Mouse (Mus musculus) fat pad, adult 2 months (tissue): ENCODE results near the gene Stk25.
"Not testable (repeated sequence)": the region's sequence is repeated elsewhere in the genome, so short reads cannot be mapped to it uniquely, and the experiment has no call there.

ENCODE experiments used
- DNase-seq: peaks from one replicate; pipeline ENCODE4 v3.0.0-alpha.2; 2011; ENCODE audit warnings: low read depth, low spot score; ENCODE audit errors: extremely low read depth

Stk25 gene

DNA sequence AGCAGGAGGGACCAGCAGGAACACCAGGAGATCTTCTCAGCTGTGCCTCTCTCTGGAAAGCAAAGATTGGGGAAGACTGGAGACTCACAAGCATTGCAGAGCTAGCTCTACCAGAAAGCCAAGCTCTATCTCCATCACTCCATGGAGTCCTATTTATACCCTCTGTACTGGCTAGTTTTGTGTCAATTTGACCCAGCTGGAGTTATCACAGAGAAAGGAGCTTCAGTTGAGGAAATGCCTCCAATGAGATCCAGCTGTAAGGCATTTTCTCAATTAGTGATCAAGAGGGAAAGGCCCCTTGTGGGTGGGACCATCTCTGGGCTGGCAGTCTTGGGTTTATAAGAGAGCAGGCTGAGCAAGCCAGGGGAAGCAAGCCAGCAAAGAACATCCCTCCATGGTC, at the start of gene Stk25:
Gene Stk25, minus strand, starts transcription at position 101 of the 400 bp plus-strand sequence.
- not testable (repeated sequence) for DNase-seq

DNA sequence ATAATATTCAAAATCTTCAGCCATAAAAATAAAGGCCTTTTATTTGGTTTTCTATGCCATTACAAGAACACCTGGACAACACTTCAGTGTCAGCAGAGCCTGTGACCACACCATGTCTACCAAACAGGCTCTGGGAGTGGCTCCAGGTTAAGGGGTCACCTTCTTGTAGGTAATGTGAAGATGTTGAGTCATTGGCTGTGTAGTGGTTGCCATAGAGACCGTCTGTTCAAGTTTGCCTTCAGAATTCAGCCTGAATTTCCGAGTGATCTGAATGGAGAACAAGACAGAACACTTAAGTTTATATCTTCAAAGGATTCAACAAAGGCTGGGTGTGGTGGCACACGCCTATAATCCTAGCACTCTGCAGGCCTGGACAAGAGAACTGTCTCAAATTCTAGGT, 46.9 kb upstream of the Stk25 start:
- no peak for DNase-seq

- no peak for DNase-seq
Observed at GRCm38 (mm10) chr1:93704341-93704740, 45.9 kb upstream of the Stk25 start.

GRCm38 (mm10) chr1:93703472-93704048, 45.1 kb upstream of the Stk25 start:
- DNase-seq = no peak

DNA sequence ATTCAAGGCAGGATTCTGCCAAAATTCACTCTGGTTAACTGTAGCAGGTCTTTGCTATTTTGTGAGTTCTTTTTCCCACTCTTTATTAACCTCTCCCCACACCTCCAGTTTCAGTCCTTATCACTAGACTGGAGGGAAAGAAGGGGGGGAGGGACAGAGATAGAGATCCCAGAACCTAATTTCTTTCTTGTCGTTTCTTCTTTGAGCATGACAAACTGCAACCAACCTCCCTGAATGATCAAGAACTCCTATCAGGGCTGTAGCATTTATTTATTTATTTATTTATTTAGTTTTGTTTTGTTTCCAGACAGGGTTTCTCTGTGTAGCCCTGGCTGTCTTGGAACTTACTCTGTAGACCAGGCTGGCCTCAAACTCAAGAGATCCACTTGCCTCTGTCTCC, 43.6 kb upstream of the Stk25 start:
- DNase-seq = no peak

DNA sequence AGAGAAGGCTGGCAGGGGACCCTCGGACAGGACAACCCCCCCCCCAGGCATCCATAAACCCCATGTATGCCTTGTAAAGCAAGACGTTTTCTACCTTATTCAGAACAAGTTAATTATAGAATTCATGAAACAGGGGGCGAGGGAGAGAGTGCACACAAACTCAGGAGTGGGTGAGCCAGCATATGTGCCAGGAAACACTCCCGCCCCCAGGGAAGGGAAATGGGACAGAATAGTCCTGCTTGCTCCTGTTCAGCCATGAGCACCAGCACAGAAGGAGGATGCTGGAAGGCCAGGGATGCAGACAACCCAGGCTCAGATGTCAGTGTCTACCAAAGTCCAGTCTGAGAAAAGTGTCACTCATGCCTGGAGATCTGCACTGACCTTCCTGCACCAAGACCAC, 40.7 kb upstream of the Stk25 start:
- DNase-seq = no peak

GRCm38 (mm10) chr1:93697317-93697716, 38.9 kb upstream of the Stk25 start:
- DNase-seq = no peak

DNA sequence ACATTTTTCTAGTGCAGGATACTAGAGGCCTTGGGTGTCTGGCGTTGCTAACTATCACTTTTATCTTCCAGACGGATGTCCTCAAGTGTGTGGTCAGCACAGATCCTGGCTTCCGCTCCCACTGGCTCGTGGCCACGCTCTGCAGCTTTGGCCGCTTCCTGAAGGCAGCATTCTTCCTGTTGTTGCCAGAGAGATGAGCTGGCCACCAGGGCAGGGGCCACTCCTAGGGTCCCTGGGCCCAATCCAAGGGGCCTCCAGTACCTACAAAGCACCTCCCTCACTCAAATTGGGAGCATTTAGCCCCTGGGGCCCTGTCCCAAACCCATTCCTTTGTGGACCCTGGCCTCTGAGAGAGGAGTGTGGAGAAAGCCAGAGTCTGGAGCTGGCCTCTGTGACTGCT, 36.5 kb upstream of the Stk25 start:
- DNase-seq = no peak

- no peak for DNase-seq
Observed at GRCm38 (mm10) chr1:93693943-93694342, 35.5 kb upstream of the Stk25 start.

GRCm38 (mm10) chr1:93693502-93693901, 35.0 kb upstream of the Stk25 start:
- no peak for DNase-seq

- no peak for DNase-seq
Observed at GRCm38 (mm10) chr1:93692773-93693172, 34.3 kb upstream of the Stk25 start.

- no peak for DNase-seq
Observed at GRCm38 (mm10) chr1:93691786-93692357, 33.4 kb upstream of the Stk25 start.

- no peak for DNase-seq
Observed at GRCm38 (mm10) chr1:93691106-93691505, 32.6 kb upstream of the Stk25 start.

GRCm38 (mm10) chr1:93689901-93690496, 31.5 kb upstream of the Stk25 start:
- DNase-seq = no peak

DNA sequence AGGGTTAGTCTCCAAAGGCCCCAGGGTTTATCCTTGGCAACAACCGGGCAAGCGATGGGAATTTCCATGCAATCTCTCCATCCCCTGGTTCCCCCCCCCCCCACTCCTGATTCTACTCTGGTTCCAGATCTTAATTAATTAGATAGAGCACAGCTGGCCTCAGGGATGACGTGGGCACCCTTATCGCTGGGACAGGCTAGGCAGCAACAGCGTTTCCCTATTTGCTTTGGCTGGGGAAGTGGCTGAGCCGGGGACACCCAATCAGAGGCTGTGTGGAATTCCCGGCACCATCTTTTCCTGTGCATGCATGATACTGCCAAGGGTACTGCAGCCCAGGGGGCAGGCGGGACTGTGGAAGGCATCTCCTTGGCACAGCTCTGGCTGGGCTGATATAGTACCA, 29.7 kb upstream of the Stk25 start:
- DNase-seq = peak; percentile 68

DNA sequence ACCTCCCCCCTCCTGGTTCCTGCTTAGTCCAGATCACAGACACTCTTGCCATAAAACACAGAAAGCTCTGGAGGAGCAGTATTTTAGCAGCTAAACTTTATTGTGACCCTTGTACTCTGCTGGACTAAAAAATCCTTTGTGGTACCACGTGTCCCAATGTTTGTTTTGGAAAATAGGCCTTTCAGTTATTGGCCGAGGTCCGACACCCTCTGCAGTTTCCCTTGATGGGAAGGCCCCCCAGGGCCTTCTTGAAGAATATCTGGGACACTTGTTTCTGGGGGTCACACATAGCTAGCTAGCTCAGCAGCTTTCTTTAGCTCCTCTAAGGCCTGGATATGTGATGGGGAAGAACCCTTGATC, 28.5 kb upstream of the Stk25 start:
- no peak for DNase-seq

- no peak for DNase-seq
Observed at GRCm38 (mm10) chr1:93686245-93686960, 27.9 kb upstream of the Stk25 start.

- no peak for DNase-seq
Observed at GRCm38 (mm10) chr1:93685401-93686244, 27.2 kb upstream of the Stk25 start, which contains the start of gene Bok. TSS of gene Bok (plus strand) at chr1:93685660.

GRCm38 (mm10) chr1:93679889-93680568, 21.6 kb upstream of the Stk25 start:
- no peak for DNase-seq

GRCm38 (mm10) chr1:93678386-93678785, 19.9 kb upstream of the Stk25 start:
- no peak for DNase-seq

DNA sequence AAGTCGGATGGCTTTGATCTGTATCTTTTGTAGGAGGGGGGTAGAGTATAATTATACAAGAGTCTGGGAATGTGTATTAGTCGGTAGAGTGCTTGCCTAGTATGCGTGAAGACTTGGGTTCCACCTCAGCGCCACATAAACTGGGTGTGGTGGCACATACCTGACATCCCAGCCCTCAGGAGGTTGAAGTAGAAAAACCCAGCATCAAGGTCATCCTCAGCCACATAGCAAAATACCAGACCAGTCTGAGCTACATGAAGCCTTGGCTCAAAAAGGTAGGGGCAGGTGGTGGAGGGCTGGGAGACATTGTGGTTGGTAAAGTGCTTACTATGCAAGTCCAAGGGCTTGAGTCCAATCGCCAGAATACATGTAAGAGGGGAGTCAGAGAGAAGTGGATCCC, 14.2 kb upstream of the Stk25 start:
- DNase-seq = no peak
